ENCODE assay signal across 8 mouse cellular contexts in the genomic region with DNA sequence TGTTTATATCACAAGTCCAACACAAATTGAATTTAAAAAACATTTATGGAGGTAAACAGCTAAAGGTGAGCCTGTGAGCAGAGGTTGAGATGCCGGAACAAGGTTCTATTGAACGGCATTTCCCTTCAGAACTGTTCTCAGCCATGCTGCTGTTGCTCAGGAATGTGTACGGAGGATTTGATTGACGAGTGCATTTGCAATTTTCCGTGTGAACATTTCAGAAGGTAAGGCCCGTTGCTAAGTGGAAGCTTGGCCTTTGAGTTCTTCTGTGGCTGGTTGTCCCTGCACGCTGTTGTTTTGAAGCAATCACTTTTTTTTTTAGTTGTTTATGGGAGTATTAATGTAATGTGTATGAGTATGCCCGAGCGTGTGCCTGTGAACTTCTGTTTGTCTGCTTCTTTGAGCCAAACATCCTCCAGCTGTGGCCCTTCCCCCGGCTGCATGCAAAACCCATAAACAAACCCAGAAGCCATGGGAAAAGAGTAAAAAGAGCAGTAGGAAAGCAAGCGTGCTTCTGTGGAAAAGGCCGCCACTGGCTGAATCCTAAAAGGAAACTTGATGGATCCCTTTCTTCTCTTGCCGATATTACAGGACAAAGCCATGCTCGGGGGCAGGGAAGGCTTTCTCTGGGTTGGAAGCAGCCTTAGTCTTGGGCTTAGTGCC.
DNase-seq lines count a peak whose midpoint lies in the region; ATAC-seq and TF ChIP-seq lines count a peak whose summit lies in the region.

No protein-coding gene starts in this region.

- WGBS in hindbrain, embryonic 14.5 days: 5% methylated on average over 14 of the region's 14 CpGs
- 88% methylated on average over 14 of the region's 14 CpGs for WGBS in thymus, adult 2 months

- no peak for TF ChIP-seq CTCF in thymus, adult 2 months (IDR thresholded peaks at IDR 0.05; ENCODE audit: borderline replicate concordance, control insufficient read depth, extremely low read depth, insufficient read depth, low read length, poor library complexity)

- peak overlapping the region; percentile 21; the same call in 1 of the 2 replicates for H3K9ac ChIP-seq in hindbrain, embryonic 14.5 days

- peaks cover 28% of the 10 kb centered on the region for H3K4me1 ChIP-seq in brown adipose tissue, adult 24 weeks (ENCODE audit: control insufficient read depth, insufficient read depth, insufficient read length, low read length)
- peaks cover 58% of the 10 kb centered on the region for H3K4me1 ChIP-seq in hindbrain, embryonic 14.5 days (replicated peaks; ENCODE audit: control insufficient read depth, insufficient read depth, low read length)
- H3K4me1 ChIP-seq in thymus, adult 2 months (replicated peaks; ENCODE audit: control insufficient read depth, insufficient read depth, low read length): no peaks in the 10 kb centered on the region

- DNase-seq in fibroblast of lung, adult 2 months (ENCODE audit: low read depth): peak; percentile 59
- DNase-seq in hindbrain, embryonic 14.5 days (ENCODE audit: low spot score): no peak
- peak; percentile 70 for DNase-seq in mesoderm, embryonic 11.5 days (ENCODE audit: low read depth, low spot score)
- no peak for DNase-seq in thymus, adult 18-20 months
- DNase-seq in thymus, adult 2 months: no peak
- no peak for DNase-seq in adrenal gland, postnatal 4 days (ENCODE audit: low spot score in 2 of 2)

- no peak for ATAC-seq in hindbrain, embryonic 14.5 days (ENCODE audit: low FRiP score)
- no peak for ATAC-seq in megakaryocyte-erythroid progenitor cell, adult 5-6 weeks (replicated peaks; ENCODE audit: low FRiP score, low TSS enrichment, poor library complexity, severe bottlenecking)

- peak overlapping the region; percentile 89 for H3K27ac ChIP-seq in brown adipose tissue, adult 24 weeks (replicated peaks; ENCODE audit: low read depth, low read length)
- peak overlapping the region; percentile 57 for H3K27ac ChIP-seq in hindbrain, embryonic 14.5 days
- no peak overlapping the region for H3K27ac ChIP-seq in thymus, adult 2 months (ENCODE audit: control insufficient read depth, insufficient read depth, low read length)

- H3K9me3 ChIP-seq in hindbrain, embryonic 14.5 days (ENCODE audit: control insufficient read depth, low read length): no peaks in the 10 kb centered on the region

- TF ChIP-seq POLR2A in thymus, adult 2 months (IDR thresholded peaks at IDR 0.05; ENCODE audit: control insufficient read depth, extremely low read depth, insufficient read depth, low read length, poor library complexity): no peak

- peak overlapping the region; percentile 46 for H3K4me3 ChIP-seq in brown adipose tissue, adult 24 weeks (ENCODE audit: insufficient read depth, low read depth, low read length)
- no peak overlapping the region for H3K4me3 ChIP-seq in hindbrain, embryonic 14.5 days (replicated peaks; ENCODE audit: low read length)
- no peak overlapping the region for H3K4me3 ChIP-seq in thymus, adult 2 months (ENCODE audit: control insufficient read depth, insufficient read depth, low read length)

- H3K36me3 ChIP-seq in hindbrain, embryonic 14.5 days (replicated peaks; ENCODE audit: control insufficient read depth, insufficient read depth): no peaks in the 10 kb centered on the region
- H3K36me3 ChIP-seq in thymus, adult 2 months (ENCODE audit: control insufficient read depth, insufficient read depth, low read length): no peaks in the 10 kb centered on the region

- H3K27me3 ChIP-seq in hindbrain, embryonic 14.5 days (ENCODE audit: control insufficient read depth, insufficient read depth, low read length): no peaks in the 10 kb centered on the region
- no peaks in the 10 kb centered on the region for H3K27me3 ChIP-seq in thymus, adult 2 months (ENCODE audit: control insufficient read depth, insufficient read depth, low read length)

- peak overlapping the region; percentile 34 for H3K4me2 ChIP-seq in hindbrain, embryonic 14.5 days (replicated peaks)

Comparison
In these comparisons a context has a peak if more than half of its experiments do, and no peak if none do; other contexts are left out.
1. DNase-seq: peak in fibroblast of lung, adult 2 months (single experiment) and mesoderm, embryonic 11.5 days (single experiment); none in hindbrain, embryonic 14.5 days (single experiment), thymus, adult 18-20 months (0 of 2), thymus, adult 2 months (single experiment) and adrenal gland, postnatal 4 days (0 of 2).